Mouse (Mus musculus): Measurements from ENCODE around the gene Tnfrsf25.

DNA sequence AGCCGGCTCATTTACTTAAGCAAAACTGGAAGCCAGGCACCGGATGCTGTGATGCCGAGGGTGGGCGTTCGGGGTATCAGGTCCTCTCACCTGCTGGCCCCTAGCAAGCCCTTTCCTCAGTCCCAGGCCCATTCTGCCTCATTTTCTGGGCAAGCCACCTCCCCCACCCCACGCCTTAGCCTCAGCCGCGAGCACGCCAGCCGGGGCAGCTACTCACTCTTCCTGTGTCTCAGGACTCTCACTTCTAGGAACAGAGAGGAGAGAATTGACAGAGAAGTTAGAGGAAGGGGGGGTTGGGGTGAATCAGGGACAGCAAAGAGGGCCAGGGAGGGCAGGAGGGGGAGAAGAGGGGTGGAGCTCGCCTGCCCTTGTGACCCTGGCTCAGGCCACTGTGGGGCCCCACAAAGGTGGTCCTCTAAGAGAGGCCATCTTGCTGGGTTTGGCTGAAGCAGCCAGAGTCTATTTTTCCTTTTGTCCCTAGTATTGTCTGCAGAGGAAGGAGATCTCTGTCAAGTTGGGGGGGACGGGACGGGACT lies 13.7 kb downstream of the Tnfrsf25 start:
- TF ChIP-seq POLR2A (IDR thresholded peaks at IDR 0.05; ENCODE audit: control insufficient read depth, extremely low read depth, insufficient read depth, low read length, poor library complexity) (no peak), CTCF (IDR thresholded peaks at IDR 0.05; ENCODE audit: borderline replicate concordance, control insufficient read depth, extremely low read depth, insufficient read depth, low read length, poor library complexity) (no peak)
